Mouse (Mus musculus) bone marrow, adult 2 months (tissue): ENCODE data around the gene Fbxo9. TPM values are rescaled to one million over a fixed set of nuclear protein-coding genes. Genes with fewer than 3 reads are reported as not detected.
"Not testable (repeated sequence)": the region's sequence is repeated elsewhere in the genome, so short reads cannot be mapped to it uniquely, and the experiment has no call there.

Source experiments
- H3K27ac ChIP-seq: fragments of 200-500 bp; 2 replicates; pipeline ENCODE4 v1.5.1; 2012; ENCODE audit warnings: low read depth, mild to moderate bottlenecking, control low read depth, inconsistent platforms, low read length; ENCODE audit not compliant: control insufficient read depth, poor library complexity, insufficient read depth
- H3K4me1 ChIP-seq: fragments of 200-500 bp; 2 replicates; pipeline ENCODE4 v1.6.1; 2011; ENCODE audit warnings: low read length; ENCODE audit not compliant: control insufficient read depth, insufficient read depth
- H3K4me3 ChIP-seq: fragments of 200-500 bp; replicated peaks from 2 replicates; pipeline ENCODE3; 2011; ENCODE audit warnings: mild to moderate bottlenecking, low read depth, low read length, control low read depth; ENCODE audit not compliant: control insufficient read depth
- CTCF ChIP-seq: fragments of 200-500 bp; IDR thresholded peaks from 2 replicates; pipeline ENCODE4 v1.5.1; 2011; ENCODE audit warnings: low read length, control low read depth; ENCODE audit not compliant: control insufficient read depth, insufficient read depth
- POLR2A ChIP-seq: fragments of 200-500 bp; IDR thresholded peaks from 2 replicates; pipeline ENCODE4 v1.6.1; 2011; ENCODE audit warnings: low read depth, mild to moderate bottlenecking, control low read depth, low read length, borderline replicate concordance; ENCODE audit not compliant: control insufficient read depth
- WGBS: fragments of 180-500 bp; shearing (Covaris S2); methylation state at CpG from one replicate; pipeline ENCODE4 v1.1.7; 2018; 5-methylcytosine and 5-hydroxymethylcytosine counted together
- polyA plus RNA-seq: library from polyadenylated mRNA; stranded (reverse); fragments of >200 nt; gene quantifications from 2 replicates; pipeline ENCODE4 v1.2.4, GENCODE M21; 2011; ENCODE audit warnings: low replicate concordance; ENCODE audit not compliant: missing spikeins, insufficient read depth, insufficient read length

Gene Fbxo9
- polyA plus RNA-seq, 1 experiment = 66.8 TPM

- Histone ChIP-seq H3K27ac (no peak overlapping the region), H3K4me1 (peaks cover 1% of the 10 kb centered on the region; the same call in 1 of the 2 replicates), H3K4me3 (no peak overlapping the region)
- 84% methylated on average over 7 of the region's 7 CpGs for WGBS
- TF ChIP-seq POLR2A (no peak), CTCF (no peak)
These were observed 19.9 kb downstream of the Fbxo9 start for GRCm38 (mm10) chr9:78088971-78089370.

- H3K27ac ChIP-seq = no peak overlapping the region
- peaks cover 1% of the 10 kb centered on the region; the same call in 1 of the 2 replicates for H3K4me1 ChIP-seq
- no peak overlapping the region for H3K4me3 ChIP-seq
- TF ChIP-seq POLR2A = no peak
- no peak for TF ChIP-seq CTCF
- WGBS = 71% methylated on average over 4 of the region's 4 CpGs
These were observed 20.3 kb downstream of the Fbxo9 start for GRCm38 (mm10) chr9:78088521-78088920.

GRCm38 (mm10) chr9:78087751-78088150 is 21.1 kb downstream of the Fbxo9 start:
- 93% methylated on average over 9 of the region's 9 CpGs for WGBS
- no peak overlapping the region for H3K27ac ChIP-seq
- H3K4me3 ChIP-seq = no peak overlapping the region
- TF ChIP-seq POLR2A (no peak), CTCF (no peak)
- H3K4me1 ChIP-seq = peaks cover 1% of the 10 kb centered on the region; the same call in 1 of the 2 replicates

- no peak for TF ChIP-seq POLR2A
- no peak for TF ChIP-seq CTCF
- H3K27ac ChIP-seq = peak overlapping the region; percentile 80
- no peak overlapping the region for H3K4me3 ChIP-seq
- H3K4me1 ChIP-seq = peaks cover 1% of the 10 kb centered on the region; the same call in 1 of the 2 replicates
- WGBS = 16% methylated on average over 14 of the region's 14 CpGs
These were observed 23.1 kb downstream of the Fbxo9 start for GRCm38 (mm10) chr9:78085722-78086287.

GRCm38 (mm10) chr9:78084341-78084740 is 24.5 kb downstream of the Fbxo9 start:
- TF ChIP-seq CTCF (no peak), POLR2A (no peak)
- peaks cover 1% of the 10 kb centered on the region; the same call in 1 of the 2 replicates for H3K4me1 ChIP-seq
- H3K4me3 ChIP-seq = no peak overlapping the region
- WGBS = 90% methylated on average over 4 of the region's 4 CpGs
- H3K27ac ChIP-seq = no peak overlapping the region

GRCm38 (mm10) chr9:78081835-78082234 is 27.0 kb downstream of the Fbxo9 start:
- no peak for TF ChIP-seq POLR2A
- TF ChIP-seq CTCF = no peak
- 93% methylated on average over 7 of the region's 7 CpGs for WGBS
- Histone ChIP-seq H3K4me3 (no peak overlapping the region), H3K4me1 (peaks cover 1% of the 10 kb centered on the region; the same call in 1 of the 2 replicates), H3K27ac (no peak overlapping the region)

- no peak overlapping the region for H3K27ac ChIP-seq
- no peaks in the 10 kb centered on the region; the same call in 1 of the 2 replicates for H3K4me1 ChIP-seq
- no peak overlapping the region for H3K4me3 ChIP-seq
- 38% methylated on average over 2 of the region's 2 CpGs for WGBS
- no peak for TF ChIP-seq CTCF
- no peak for TF ChIP-seq POLR2A
These were observed 30.6 kb downstream of the Fbxo9 start for GRCm38 (mm10) chr9:78078240-78078639.

GRCm38 (mm10) chr9:78075256-78075655 is 33.6 kb downstream of the Fbxo9 start:
- TF ChIP-seq CTCF = no peak
- Histone ChIP-seq H3K27ac (no peak overlapping the region), H3K4me3 (no peak overlapping the region), H3K4me1 (no peaks in the 10 kb centered on the region; the same call in 1 of the 2 replicates)
- WGBS = 74% methylated on average over 3 of the region's 3 CpGs

GRCm38 (mm10) chr9:78073713-78074340 is 35.0 kb downstream of the Fbxo9 start:
- Histone ChIP-seq H3K4me1 (no peaks in the 10 kb centered on the region; the same call in 1 of the 2 replicates), H3K27ac (no peak overlapping the region), H3K4me3 (peak overlapping the region; percentile 6)
- TF ChIP-seq POLR2A (no peak), CTCF (no peak)
- WGBS = 43% methylated on average over 13 of the region's 13 CpGs

GRCm38 (mm10) chr9:78073291-78073690 is 35.6 kb downstream of the Fbxo9 start:
- not testable (repeated sequence) for H3K27ac ChIP-seq, H3K4me1 ChIP-seq, H3K4me3 ChIP-seq
- 53% methylated on average over 3 of the region's 3 CpGs for WGBS
